Mouse (Mus musculus) myocyte (in vitro differentiated cells): ENCODE data around the gene Bcdin3d.

Source experiments
- MYOD1 ChIP-seq, 3 experiments: IDR thresholded peaks; one replicate each; pipeline ENCODE4 v1.6.1; 2011; ENCODE audit warnings: control low read depth in 2 of 3, low read depth in 2 of 3, mild to moderate bottlenecking in 2 of 3, moderate library complexity in 1 of 3; ENCODE audit not compliant: insufficient read length in 2 of 3, control insufficient read depth in 1 of 3
- MYOG ChIP-seq, 3 experiments: IDR thresholded peaks; one replicate each; pipeline ENCODE4 v1.6.1; 2011; ENCODE audit warnings: control low read depth in 2 of 3, low read depth in 2 of 3, mild to moderate bottlenecking in 2 of 3; ENCODE audit not compliant: insufficient read length in 2 of 3, control insufficient read depth in 1 of 3, insufficient read depth in 1 of 3
- POLR2AphosphoS2 ChIP-seq: IDR thresholded peaks from one replicate; pipeline ENCODE4 v1.6.1; 2011; ENCODE audit warnings: low read depth, control low read depth; ENCODE audit not compliant: insufficient read length
- USF1 ChIP-seq: IDR thresholded peaks from one replicate; pipeline ENCODE4 v1.6.1; 2011; ENCODE audit warnings: low read depth, mild to moderate bottlenecking, control low read depth, moderate library complexity

DNA sequence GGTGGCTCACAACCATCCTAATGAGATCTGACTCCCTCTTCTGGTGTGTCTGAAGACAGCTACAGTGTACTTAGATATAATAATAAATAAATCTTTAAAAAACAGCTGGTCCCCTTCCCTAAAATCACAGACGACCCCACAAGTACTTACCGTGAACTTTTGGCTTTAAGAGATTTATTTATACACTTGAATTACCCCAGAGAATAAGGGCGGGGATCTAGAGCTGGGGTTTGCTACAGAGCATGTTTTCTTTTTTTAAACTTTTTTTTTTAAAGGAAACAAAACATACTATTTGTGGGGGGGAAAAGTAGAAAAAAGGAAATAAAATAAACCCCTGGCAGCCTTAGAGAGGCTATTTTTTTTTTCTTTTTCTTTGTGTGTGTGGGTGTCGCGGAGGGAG lies 54.4 kb downstream of the Bcdin3d start:
- TF ChIP-seq MYOD1 (IDR thresholded peaks at IDR 0.05; ENCODE audit: control insufficient read depth in 1 of 3, insufficient read length in 2 of 3, low read depth in 2 of 3) (no peak), USF1 (no peak), POLR2AphosphoS2 (no peak), MYOG (IDR thresholded peaks at IDR 0.05; ENCODE audit: control insufficient read depth in 1 of 3, insufficient read depth in 1 of 3, insufficient read length in 2 of 3, low read depth in 2 of 3) (no peak)
